Mouse (Mus musculus) midbrain, postnatal 0 days (tissue): ENCODE results near the gene Fat3. TPM values are rescaled to one million over a fixed set of nuclear protein-coding genes. Genes with fewer than 3 reads are reported as not detected.
A peak's percentile ranks its signal among the peaks of the same experiment; 100 is the strongest.

ENCODE experiments used
- ATAC-seq: fragments of 200-750 bp; cut with Nextera tagmentation; 2 replicates; pipeline ENCODE4 v1.8.0; 2017; ENCODE audit warnings: moderate number of reproducible peaks, mild to moderate bottlenecking, moderate TSS enrichment, moderate library complexity; ENCODE audit not compliant: low FRiP score
- DNase-seq: peaks from one replicate; pipeline ENCODE4 v3.0.0-alpha.2; 2015; ENCODE audit warnings: low spot score
- H3K27ac ChIP-seq: fragments of 300-500 bp; sonication (generic); 2 replicates; pipeline ENCODE4 v1.5.1; 2014; ENCODE audit warnings: low read depth, mild to moderate bottlenecking, low read length, mixed read lengths
- H3K27me3 ChIP-seq: fragments of 300-500 bp; sonication (generic); 2 replicates; pipeline ENCODE4 v1.6.1; 2014; ENCODE audit warnings: low read length, control low read depth, mixed read lengths; ENCODE audit not compliant: insufficient read depth
- H3K36me3 ChIP-seq: fragments of 300-500 bp; sonication (generic); 2 replicates; pipeline ENCODE4 v1.6.1; 2014; ENCODE audit warnings: low read length, control low read depth, mixed read lengths; ENCODE audit not compliant: insufficient read depth
- H3K4me1 ChIP-seq: fragments of 300-500 bp; sonication (generic); 2 replicates; pipeline ENCODE4 v1.6.1; 2014; ENCODE audit warnings: mild to moderate bottlenecking, control low read depth, antibody characterized with exemption, low read length, mixed read lengths; ENCODE audit not compliant: insufficient read depth
- H3K4me2 ChIP-seq: fragments of 300-500 bp; sonication (generic); 2 replicates; pipeline ENCODE4 v1.6.1; 2014; ENCODE audit warnings: low read depth, mild to moderate bottlenecking, low read length, mixed read lengths; ENCODE audit not compliant: poor library complexity, severe bottlenecking
- H3K4me3 ChIP-seq: fragments of 300-500 bp; sonication (generic); 2 replicates; pipeline ENCODE4 v1.5.1; 2014; ENCODE audit warnings: low read depth, mild to moderate bottlenecking, low read length, moderate library complexity
- H3K9ac ChIP-seq: fragments of 300-500 bp; sonication (generic); replicated peaks from 2 replicates; pipeline ENCODE4 v1.6.1; 2014; ENCODE audit warnings: mild to moderate bottlenecking, low read length, moderate library complexity, mixed read lengths; ENCODE audit not compliant: poor library complexity, severe bottlenecking
- H3K9me3 ChIP-seq: fragments of 300-500 bp; sonication (generic); 2 replicates; pipeline ENCODE4 v1.6.1; 2016; ENCODE audit warnings: low read length, control low read depth
- CTCF ChIP-seq: IDR thresholded peaks from 2 replicates; pipeline ENCODE4 v1.5.1; 2016; ENCODE audit warnings: antibody characterized with exemption, mild to moderate bottlenecking
- WGBS: fragments of 180-500 bp; shearing (Covaris S2); extraction: QIAGEN DNeasy Blood & Tissue Kit; methylation state at CpG from one replicate; pipeline ENCODE4 v1.1.7; 2014; 5-methylcytosine and 5-hydroxymethylcytosine counted together
- polyA plus RNA-seq: library from polyadenylated mRNA; unstranded; fragments of >200 nt; fragmentation: Nextera tagmentation; extraction: Ambion mirVana; gene quantifications from 2 replicates; pipeline ENCODE4 v1.2.1, GENCODE M21; 2015
- total RNA-seq: library from RNA; depleted of rRNA; stranded (reverse); fragments of >200 nt; gene quantifications from 2 replicates; pipeline ENCODE4 v1.2.3, GENCODE M21; 2014

Gene Fat3
- total and polyA plus RNA-seq, 2 experiments from 2014 or later, result 7.6 to 63.7 TPM

DNA sequence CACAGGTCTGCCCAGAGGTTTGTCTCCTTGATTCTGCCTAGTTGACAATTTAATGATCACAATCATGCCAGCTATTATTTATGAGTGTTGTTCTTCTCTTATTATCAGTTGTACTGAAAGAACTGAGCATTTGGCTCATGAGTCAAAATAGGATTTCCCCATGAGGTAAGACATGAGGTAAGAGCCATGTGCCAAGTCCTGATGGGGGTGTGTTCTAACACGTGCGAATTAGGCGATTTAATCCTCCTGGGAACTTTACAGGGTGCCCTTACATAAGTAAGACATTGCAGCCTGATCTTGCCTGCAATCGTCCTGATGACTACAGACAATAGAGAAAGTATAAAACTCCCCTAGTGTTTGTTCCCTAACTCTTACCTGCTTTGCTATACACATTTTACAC is 631.6 kb downstream of the Fat3 start:
- H3K4me3 ChIP-seq, result no peak overlapping the region
- no peaks in the 10 kb centered on the region for H3K27me3 ChIP-seq
- no peaks in the 10 kb centered on the region for H3K4me1 ChIP-seq
- ATAC-seq, result no peak
- H3K27ac ChIP-seq, result no peak overlapping the region
- no peaks in the 10 kb centered on the region for H3K9me3 ChIP-seq
- DNase-seq, result no peak
- no peaks in the 10 kb centered on the region for H3K36me3 ChIP-seq
- TF ChIP-seq CTCF, result no peak
- H3K9ac ChIP-seq, result no peak overlapping the region
- H3K4me2 ChIP-seq, result no peak overlapping the region
- 59% methylated on average over 4 of the region's 4 CpGs for WGBS

DNA sequence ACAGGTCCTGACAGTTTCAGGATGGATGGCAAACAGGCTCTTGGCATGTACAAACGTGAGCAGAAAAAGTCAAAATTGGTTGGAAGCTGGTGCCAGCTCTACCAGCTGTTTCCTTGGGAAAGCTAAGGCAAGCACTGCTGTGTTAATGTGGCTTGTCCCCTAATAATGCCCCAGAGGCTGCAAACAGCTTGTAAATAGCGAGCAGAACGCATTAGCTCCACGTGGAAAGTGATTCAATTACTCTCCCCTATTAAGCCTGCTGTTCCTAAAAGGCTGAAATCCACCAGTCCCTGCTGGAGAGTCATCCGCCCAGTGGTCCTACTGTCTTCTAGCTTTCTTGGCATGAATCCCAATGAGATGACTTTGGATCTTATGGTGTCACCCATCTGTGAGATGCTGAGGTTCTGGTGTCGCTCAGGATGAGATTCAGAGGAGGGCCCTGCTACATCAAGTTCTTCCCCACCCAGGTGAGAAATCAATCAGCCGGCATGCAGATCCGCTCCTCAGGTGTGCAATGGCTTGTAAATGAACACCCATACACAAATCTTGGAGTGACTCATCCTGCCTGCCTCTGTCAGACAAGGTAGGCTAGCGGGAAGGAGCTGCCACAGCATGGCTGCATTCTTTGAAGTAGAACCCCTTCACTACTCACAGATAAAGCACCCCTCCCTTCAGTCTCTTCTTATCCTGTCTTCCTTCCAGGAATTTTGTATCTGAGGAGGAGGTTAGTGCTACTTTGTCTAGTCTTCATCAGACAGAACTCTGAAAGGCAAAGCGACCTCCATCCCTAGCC is 634.6 kb downstream of the Fat3 start:
- 71% methylated on average over 10 of the region's 10 CpGs for WGBS
- DNase-seq (peak; percentile 76), ATAC-seq (no peak)
- no peak overlapping the region for H3K27ac ChIP-seq
- no peaks in the 10 kb centered on the region for H3K9me3 ChIP-seq
- H3K4me2 ChIP-seq, result no peak overlapping the region
- no peak overlapping the region for H3K4me3 ChIP-seq
- H3K36me3 ChIP-seq, result no peaks in the 10 kb centered on the region
- H3K9ac ChIP-seq, result no peak overlapping the region
- no peaks in the 10 kb centered on the region for H3K4me1 ChIP-seq
- H3K27me3 ChIP-seq, result no peaks in the 10 kb centered on the region
- TF ChIP-seq CTCF, result no peak

DNA sequence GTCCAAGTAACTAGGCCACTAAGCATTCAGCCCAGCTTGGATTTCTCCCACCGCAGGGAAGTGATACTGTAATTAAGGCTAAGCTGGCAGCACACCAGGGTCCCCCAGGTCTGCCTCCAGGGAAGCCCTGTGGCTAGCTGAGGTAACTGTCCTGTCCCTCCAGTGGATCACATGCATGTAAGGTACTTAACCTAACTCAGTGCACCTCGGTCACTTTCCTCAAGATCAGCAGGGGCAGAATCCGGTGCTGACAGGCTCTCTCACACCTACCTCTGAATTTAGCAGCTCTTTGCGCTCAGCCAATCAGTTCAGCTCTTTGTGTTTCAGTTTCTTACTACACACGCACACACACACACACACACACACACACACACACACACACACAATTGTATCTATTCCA is 639.7 kb downstream of the Fat3 start:
- H3K4me3 ChIP-seq, result no peak overlapping the region
- H3K27me3 ChIP-seq, result no peaks in the 10 kb centered on the region
- WGBS, result 76% methylated on average over 5 of the region's 5 CpGs
- no peak overlapping the region for H3K4me2 ChIP-seq
- no peak for ATAC-seq
- H3K9ac ChIP-seq, result no peak overlapping the region
- H3K9me3 ChIP-seq, result no peaks in the 10 kb centered on the region
- no peak for DNase-seq
- TF ChIP-seq CTCF, result no peak
- H3K27ac ChIP-seq, result no peak overlapping the region
- H3K36me3 ChIP-seq, result no peaks in the 10 kb centered on the region
- H3K4me1 ChIP-seq, result no peaks in the 10 kb centered on the region
